Mouse (Mus musculus) liver, embryonic 11.5 days (tissue): Measurements from ENCODE around the gene Lekr1. TPM values are rescaled to one million over a fixed set of nuclear protein-coding genes. Genes with fewer than 3 reads are reported as not detected.

ENCODE experiments used
- ATAC-seq: fragments of 200-750 bp; cut with Nextera tagmentation; replicated peaks from 2 replicates; pipeline ENCODE4 v1.8.0; 2017; ENCODE audit warnings: moderate number of reproducible peaks, mild to moderate bottlenecking, moderate TSS enrichment, moderate library complexity; ENCODE audit not compliant: low FRiP score
- DNase-seq: peaks from one replicate; pipeline ENCODE4 v3.0.0-alpha.2; 2017; ENCODE audit warnings: low spot score
- H3K27ac ChIP-seq: fragments of 300-500 bp; sonication (generic); 2 replicates; pipeline ENCODE4 v1.5.1; 2014; ENCODE audit warnings: mild to moderate bottlenecking, low read depth, low read length, control low read depth
- H3K27me3 ChIP-seq: fragments of 300-500 bp; sonication (generic); replicated peaks from 2 replicates; pipeline ENCODE4 v1.6.1; 2014; ENCODE audit warnings: low read length, mixed read lengths; ENCODE audit not compliant: control insufficient read depth, insufficient read depth
- H3K36me3 ChIP-seq: fragments of 300-500 bp; sonication (generic); 2 replicates; pipeline ENCODE4 v1.6.1; 2014; ENCODE audit warnings: mild to moderate bottlenecking, low read length, moderate library complexity, mixed read lengths; ENCODE audit not compliant: control insufficient read depth, insufficient read depth
- H3K4me1 ChIP-seq: fragments of 300-500 bp; sonication (generic); replicated peaks from 2 replicates; pipeline ENCODE4 v1.6.1; 2014; ENCODE audit warnings: low read length, mixed read lengths; ENCODE audit not compliant: control insufficient read depth, insufficient read depth
- H3K4me2 ChIP-seq: fragments of 300-500 bp; sonication (generic); 2 replicates; pipeline ENCODE4 v1.6.1; 2014; ENCODE audit warnings: mild to moderate bottlenecking, control low read depth, moderate library complexity
- H3K4me3 ChIP-seq: fragments of 300-500 bp; sonication (generic); 2 replicates; pipeline ENCODE4 v1.5.1; 2014; ENCODE audit warnings: low read depth, low read length, control low read depth
- H3K9ac ChIP-seq: fragments of 300-500 bp; sonication (generic); 2 replicates; pipeline ENCODE4 v1.6.1; 2014; ENCODE audit warnings: low read depth, low read length, control low read depth
- H3K9me3 ChIP-seq: fragments of 300-500 bp; sonication (generic); 2 replicates; pipeline ENCODE4 v1.6.1; 2016; ENCODE audit warnings: low read length, inconsistent platforms, mixed read lengths; ENCODE audit not compliant: control insufficient read depth
- WGBS: fragments of 180-500 bp; shearing (Covaris S2); extraction: QIAGEN DNeasy Blood & Tissue Kit; methylation state at CpG from one replicate; pipeline ENCODE4 v1.1.7; 2014; 5-methylcytosine and 5-hydroxymethylcytosine counted together
- polyA plus RNA-seq: library from polyadenylated mRNA; unstranded; fragments of >200 nt; fragmentation: Nextera tagmentation; extraction: Ambion mirVana; gene quantifications from 2 replicates; pipeline ENCODE4 v1.2.1, GENCODE M21; 2014

Gene Lekr1
- polyA plus RNA-seq, 1 experiment from 2014 or later = 3.7 TPM

GRCm38 (mm10) chr3:65826716-65827115, 160.7 kb downstream of the Lekr1 start:
- H3K9me3 ChIP-seq = no peaks in the 10 kb centered on the region
- H3K9ac ChIP-seq = no peak overlapping the region
- no peaks in the 10 kb centered on the region for H3K27me3 ChIP-seq
- H3K4me2 ChIP-seq = no peak overlapping the region
- DNase-seq (no peak), ATAC-seq (no peak)
- H3K36me3 ChIP-seq = no peaks in the 10 kb centered on the region
- H3K4me3 ChIP-seq = no peak overlapping the region
- H3K4me1 ChIP-seq = no peaks in the 10 kb centered on the region
- no peak overlapping the region for H3K27ac ChIP-seq
- WGBS = 82% methylated on average over 6 of the region's 6 CpGs

GRCm38 (mm10) chr3:65827400-65827799, 161.4 kb downstream of the Lekr1 start:
- H3K36me3 ChIP-seq = no peaks in the 10 kb centered on the region
- no peak overlapping the region for H3K4me3 ChIP-seq
- no peak for DNase-seq
- no peak overlapping the region for H3K9ac ChIP-seq
- H3K4me2 ChIP-seq = no peak overlapping the region
- WGBS = 83% methylated on average over 5 of the region's 5 CpGs
- H3K9me3 ChIP-seq = no peaks in the 10 kb centered on the region
- H3K4me1 ChIP-seq = no peaks in the 10 kb centered on the region
- no peak for ATAC-seq
- no peak overlapping the region for H3K27ac ChIP-seq
- H3K27me3 ChIP-seq = no peaks in the 10 kb centered on the region

- Histone ChIP-seq H3K4me2 (no peak overlapping the region), H3K4me3 (no peak overlapping the region), H3K27ac (no peak overlapping the region), H3K36me3 (no peaks in the 10 kb centered on the region), H3K9ac (no peak overlapping the region), H3K4me1 (no peaks in the 10 kb centered on the region), H3K27me3 (no peaks in the 10 kb centered on the region), H3K9me3 (no peaks in the 10 kb centered on the region)
- ATAC-seq (no peak), DNase-seq (no peak)
- 38% methylated on average over 3 of the region's 3 CpGs for WGBS
These were observed 162.0 kb downstream of the Lekr1 start for GRCm38 (mm10) chr3:65828020-65828419.

GRCm38 (mm10) chr3:65829230-65829629, 163.2 kb downstream of the Lekr1 start:
- Histone ChIP-seq H3K4me1 (no peaks in the 10 kb centered on the region), H3K4me2 (no peak overlapping the region), H3K27ac (no peak overlapping the region), H3K9ac (no peak overlapping the region), H3K27me3 (no peaks in the 10 kb centered on the region), H3K9me3 (no peaks in the 10 kb centered on the region), H3K36me3 (no peaks in the 10 kb centered on the region), H3K4me3 (no peak overlapping the region)
- DNase-seq = no peak
- ATAC-seq = no peak
- 38% methylated on average over 7 of the region's 7 CpGs for WGBS

- Histone ChIP-seq H3K9me3 (no peaks in the 10 kb centered on the region), H3K4me2 (no peak overlapping the region), H3K36me3 (no peaks in the 10 kb centered on the region), H3K9ac (no peak overlapping the region), H3K4me3 (no peak overlapping the region), H3K27ac (no peak overlapping the region), H3K27me3 (no peaks in the 10 kb centered on the region), H3K4me1 (no peaks in the 10 kb centered on the region)
- DNase-seq (no peak), ATAC-seq (no peak)
- WGBS = 47% methylated on average over 7 of the region's 7 CpGs
These were observed 164.0 kb downstream of the Lekr1 start for GRCm38 (mm10) chr3:65829943-65830483.

GRCm38 (mm10) chr3:65830801-65831200, 164.8 kb downstream of the Lekr1 start:
- ATAC-seq (no peak), DNase-seq (no peak)
- Histone ChIP-seq H3K9me3 (no peaks in the 10 kb centered on the region), H3K4me1 (no peaks in the 10 kb centered on the region), H3K4me3 (no peak overlapping the region), H3K27me3 (no peaks in the 10 kb centered on the region), H3K4me2 (no peak overlapping the region), H3K9ac (no peak overlapping the region), H3K36me3 (no peaks in the 10 kb centered on the region), H3K27ac (no peak overlapping the region)
- WGBS = 23% methylated on average over 16 of the region's 16 CpGs

- H3K9ac ChIP-seq = no peak overlapping the region
- H3K27me3 ChIP-seq = no peaks in the 10 kb centered on the region
- DNase-seq = no peak
- H3K4me3 ChIP-seq = no peak overlapping the region
- no peak overlapping the region for H3K27ac ChIP-seq
- no peak overlapping the region for H3K4me2 ChIP-seq
- 35% methylated on average over 7 of the region's 7 CpGs for WGBS
- no peak for ATAC-seq
- no peaks in the 10 kb centered on the region for H3K9me3 ChIP-seq
- no peaks in the 10 kb centered on the region for H3K4me1 ChIP-seq
- no peaks in the 10 kb centered on the region for H3K36me3 ChIP-seq
These were observed 166.4 kb downstream of the Lekr1 start for GRCm38 (mm10) chr3:65832398-65832797.

- no peaks in the 10 kb centered on the region for H3K27me3 ChIP-seq
- H3K9me3 ChIP-seq = no peaks in the 10 kb centered on the region
- no peak overlapping the region for H3K4me2 ChIP-seq
- no peaks in the 10 kb centered on the region for H3K4me1 ChIP-seq
- WGBS = 72% methylated on average over 5 of the region's 5 CpGs
- no peak for DNase-seq
- no peak overlapping the region for H3K9ac ChIP-seq
- no peaks in the 10 kb centered on the region for H3K36me3 ChIP-seq
- no peak overlapping the region for H3K4me3 ChIP-seq
- ATAC-seq = no peak
- no peak overlapping the region for H3K27ac ChIP-seq
These were observed 170.4 kb downstream of the Lekr1 start for GRCm38 (mm10) chr3:65836435-65836834.

- Histone ChIP-seq H3K4me3 (no peak overlapping the region), H3K4me1 (no peaks in the 10 kb centered on the region), H3K27me3 (no peaks in the 10 kb centered on the region), H3K9ac (no peak overlapping the region), H3K27ac (no peak overlapping the region), H3K36me3 (no peaks in the 10 kb centered on the region), H3K4me2 (no peak overlapping the region), H3K9me3 (no peaks in the 10 kb centered on the region)
- ATAC-seq = no peak
- DNase-seq = no peak
These were observed 173.6 kb downstream of the Lekr1 start for GRCm38 (mm10) chr3:65839664-65840063.
